Mouse (Mus musculus): ENCODE data around the gene Eid3.
A peak's percentile ranks its signal among the peaks of the same experiment; 100 is the strongest.

The Eid3 gene

DNA sequence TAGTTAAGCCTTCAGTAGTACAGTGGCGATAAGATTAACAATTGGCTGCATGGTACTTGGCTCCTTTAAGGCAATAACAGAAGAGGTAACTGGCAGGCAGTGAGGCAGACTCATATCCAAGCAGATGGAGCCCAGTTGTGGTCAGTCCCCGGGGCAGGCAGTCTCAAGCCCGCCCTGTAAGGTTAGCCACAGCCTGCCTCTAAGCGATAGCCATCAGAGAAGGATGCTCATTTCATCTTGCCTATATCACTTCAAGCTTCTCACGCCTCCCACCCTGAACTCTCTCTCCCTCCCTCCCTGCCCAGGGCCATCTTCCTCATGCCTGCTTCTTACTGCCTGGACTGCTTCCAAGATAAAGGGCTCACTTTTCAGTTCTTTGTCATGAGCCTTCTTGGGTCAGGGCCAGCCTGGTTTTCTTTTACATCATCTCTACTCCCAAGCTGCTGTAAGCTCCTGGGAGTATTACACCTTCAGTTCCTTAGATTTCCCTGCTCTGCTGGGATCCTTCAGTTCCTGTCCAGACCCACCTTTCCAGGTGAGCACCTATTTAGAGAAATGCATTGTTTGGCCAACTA, 3.2 kb upstream of the Eid3 start:
- no peak for DNase-seq (ENCODE audit: low spot score)

- no peak for DNase-seq (ENCODE audit: low spot score)
Observed at GRCm38 (mm10) chr10:82863827-82864226, 2.6 kb upstream of the Eid3 start.

GRCm38 (mm10) chr10:82866832-82867231, 406 bp downstream of the Eid3 start:
- no peak for DNase-seq (ENCODE audit: low spot score)

DNA sequence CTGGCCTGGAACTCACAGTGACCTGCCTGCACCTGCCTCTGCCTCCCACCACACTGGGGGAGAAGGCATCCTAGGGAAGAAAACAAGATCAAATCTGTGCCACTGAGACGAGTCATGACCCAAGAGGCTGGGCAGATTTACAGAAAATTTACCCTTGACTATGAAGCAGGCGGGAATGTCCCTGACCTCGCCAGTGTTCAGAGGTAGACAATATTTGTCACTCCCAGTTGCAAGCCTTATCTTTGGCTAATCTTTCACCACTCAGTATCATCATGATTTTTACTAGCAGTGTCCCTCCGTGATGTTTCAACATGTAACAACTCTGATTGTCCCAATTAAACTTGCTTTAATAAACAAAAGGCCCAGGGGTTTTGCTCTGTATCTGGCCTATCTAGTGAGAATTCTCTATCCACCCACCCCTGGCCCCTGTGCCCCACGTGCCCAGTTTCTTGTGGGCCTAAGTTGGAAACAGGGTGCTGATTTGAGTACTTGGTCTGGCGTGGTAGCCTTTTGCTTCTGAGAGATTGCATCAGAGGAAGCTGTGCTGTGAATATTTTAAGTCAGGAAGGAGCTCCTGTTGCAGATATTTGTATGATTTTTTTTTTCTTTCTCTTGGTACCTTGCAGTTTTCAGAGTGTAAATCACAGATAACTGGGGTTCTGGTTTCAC, 2.1 kb downstream of the Eid3 start:
- DNase-seq (ENCODE audit: low spot score): no peak

- DNase-seq (ENCODE audit: low spot score): no peak
Observed at GRCm38 (mm10) chr10:82875446-82875845, 9.0 kb downstream of the Eid3 start.

- no peak for DNase-seq (ENCODE audit: low spot score)
Observed at GRCm38 (mm10) chr10:82876076-82876796, 9.8 kb downstream of the Eid3 start.

DNA sequence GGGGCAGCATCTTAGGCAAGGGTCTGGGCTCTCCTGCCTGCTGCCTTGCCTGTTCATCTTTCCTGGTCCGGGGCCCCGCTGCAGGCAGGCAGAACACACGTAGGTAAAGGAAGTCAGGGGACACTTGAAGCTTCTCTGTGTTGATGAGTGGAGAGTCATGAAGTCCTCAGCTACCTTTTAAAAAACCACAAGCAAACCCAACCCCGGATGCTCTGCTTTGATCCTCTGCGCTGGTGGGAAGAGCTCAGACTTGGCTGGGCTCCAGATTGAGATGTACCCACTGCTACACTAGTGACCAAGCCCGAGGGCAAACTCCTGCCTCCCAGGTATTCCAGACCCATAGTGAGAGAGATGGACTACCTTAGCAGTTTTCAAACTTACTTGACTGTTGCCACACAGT, 20.9 kb downstream of the Eid3 start:
- no peak for DNase-seq (ENCODE audit: low spot score)

GRCm38 (mm10) chr10:82888576-82888975, 22.1 kb downstream of the Eid3 start:
- no peak for DNase-seq (ENCODE audit: low spot score)

DNA sequence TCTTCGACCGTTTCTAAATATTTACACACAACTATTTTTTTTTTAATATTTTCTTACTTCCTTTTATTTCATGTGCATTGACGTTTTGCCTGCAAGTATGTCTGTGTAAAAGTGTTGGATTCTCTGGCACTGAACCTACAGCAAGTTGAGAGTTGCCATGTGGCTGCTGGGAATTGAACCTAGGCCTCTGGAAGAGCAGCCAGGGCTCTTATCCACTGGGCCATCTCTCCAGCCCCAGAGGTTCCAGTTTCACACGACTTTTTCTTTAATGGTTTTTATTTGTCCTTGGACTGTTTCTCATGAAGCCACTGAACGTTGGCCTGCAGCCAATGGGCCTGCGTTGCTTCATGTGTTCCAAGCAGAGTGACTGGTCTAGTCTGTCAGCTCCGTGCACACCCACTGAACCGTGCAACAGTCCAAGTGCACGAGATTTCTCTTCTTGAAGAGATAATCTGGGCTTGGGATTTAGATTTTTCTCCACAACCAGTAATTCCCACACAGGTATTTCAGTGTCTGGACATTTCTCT, 23.1 kb downstream of the Eid3 start:
- peak; percentile 60 for DNase-seq (ENCODE audit: low spot score)

GRCm38 (mm10) chr10:82890936-82891335, 24.5 kb downstream of the Eid3 start:
- DNase-seq (ENCODE audit: low spot score): no peak

GRCm38 (mm10) chr10:82891427-82891826, 25.0 kb downstream of the Eid3 start:
- DNase-seq (ENCODE audit: low spot score): no peak

GRCm38 (mm10) chr10:82892442-82893055, 26.1 kb downstream of the Eid3 start:
- no peak for DNase-seq (ENCODE audit: low spot score)

DNA sequence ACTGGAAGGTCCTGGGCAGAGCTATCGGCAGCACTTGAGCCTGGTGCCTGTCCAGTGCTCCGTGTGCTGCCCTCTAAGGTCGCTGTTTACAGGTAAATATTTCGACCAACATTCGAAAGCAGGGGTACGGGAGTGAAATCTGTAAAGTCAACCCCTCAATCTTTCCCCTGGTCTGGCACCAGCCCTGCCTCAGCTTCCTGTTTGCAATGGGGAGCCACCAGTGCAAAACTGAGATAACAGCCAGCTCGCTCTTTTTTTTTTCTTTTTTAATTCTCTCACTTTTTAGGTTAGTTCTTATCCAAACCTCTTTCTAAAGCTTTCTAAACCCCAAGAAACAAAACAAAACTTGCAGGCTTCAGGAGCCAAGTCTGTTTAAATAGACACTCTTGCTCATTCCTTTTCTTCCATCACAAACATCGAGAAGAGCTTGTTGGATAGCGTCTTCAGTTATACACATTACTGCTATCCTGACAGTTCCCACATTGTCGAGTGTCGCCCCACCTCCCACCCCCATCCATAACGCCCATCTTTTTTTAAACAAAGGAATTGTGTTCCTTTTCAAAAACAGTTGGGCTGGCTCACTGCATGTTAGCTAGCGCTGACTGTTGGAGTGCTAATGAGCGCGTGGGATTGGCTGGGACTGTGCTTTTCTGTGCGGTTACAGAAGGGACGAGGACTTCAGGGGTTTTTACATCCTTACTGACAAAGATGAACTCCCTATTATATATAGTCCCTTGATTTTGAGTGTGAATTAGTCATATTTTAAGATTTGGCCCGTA, 27.6 kb downstream of the Eid3 start:
- DNase-seq (ENCODE audit: low spot score): no peak

- DNase-seq (ENCODE audit: low spot score): no peak
Observed at GRCm38 (mm10) chr10:82897936-82898335, 31.5 kb downstream of the Eid3 start.

- DNase-seq (ENCODE audit: low spot score): no peak
Observed at GRCm38 (mm10) chr10:82898893-82899292, 32.5 kb downstream of the Eid3 start.

DNA sequence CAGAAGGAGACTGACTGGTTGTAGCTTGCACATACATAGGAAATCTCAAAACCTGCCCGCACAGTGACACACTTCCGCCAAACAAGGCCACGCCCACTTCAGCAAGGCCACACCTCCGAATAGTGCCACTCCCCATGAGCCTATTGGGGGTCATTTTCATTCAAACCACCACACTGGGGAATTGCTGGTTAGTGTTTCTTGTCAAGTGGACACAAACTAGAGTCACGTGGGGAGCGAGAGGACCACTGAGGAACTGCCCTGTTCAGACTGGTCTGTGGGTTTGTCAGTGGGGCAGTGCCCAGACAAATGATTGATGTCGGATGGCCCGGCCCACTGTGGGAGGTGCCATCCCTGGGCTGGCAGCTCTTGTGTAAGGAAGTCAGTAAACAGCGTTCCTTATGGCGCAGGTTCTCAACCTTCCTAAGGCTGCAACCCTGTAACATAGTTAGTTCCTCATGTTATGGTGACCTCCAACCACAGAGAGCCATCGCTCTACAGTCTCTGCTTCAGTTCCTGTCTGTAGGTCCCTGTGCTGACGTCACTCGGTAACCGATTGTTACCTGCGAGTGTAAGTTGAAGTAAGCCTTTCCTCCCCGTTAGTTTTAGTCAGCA, 33.5 kb downstream of the Eid3 start:
- DNase-seq (ENCODE audit: low spot score): peak; percentile 40

GRCm38 (mm10) chr10:82900546-82900945, 34.1 kb downstream of the Eid3 start:
- DNase-seq (ENCODE audit: low spot score): peak; percentile 77

GRCm38 (mm10) chr10:82901436-82901835, 35.0 kb downstream of the Eid3 start:
- peak; percentile 87 for DNase-seq (ENCODE audit: low spot score)

- no peak for DNase-seq (ENCODE audit: low spot score)
Observed at GRCm38 (mm10) chr10:82908526-82908925, 42.1 kb downstream of the Eid3 start.

GRCm38 (mm10) chr10:82909382-82909781, 43.0 kb downstream of the Eid3 start:
- peak; percentile 57 for DNase-seq (ENCODE audit: low spot score)

DNA sequence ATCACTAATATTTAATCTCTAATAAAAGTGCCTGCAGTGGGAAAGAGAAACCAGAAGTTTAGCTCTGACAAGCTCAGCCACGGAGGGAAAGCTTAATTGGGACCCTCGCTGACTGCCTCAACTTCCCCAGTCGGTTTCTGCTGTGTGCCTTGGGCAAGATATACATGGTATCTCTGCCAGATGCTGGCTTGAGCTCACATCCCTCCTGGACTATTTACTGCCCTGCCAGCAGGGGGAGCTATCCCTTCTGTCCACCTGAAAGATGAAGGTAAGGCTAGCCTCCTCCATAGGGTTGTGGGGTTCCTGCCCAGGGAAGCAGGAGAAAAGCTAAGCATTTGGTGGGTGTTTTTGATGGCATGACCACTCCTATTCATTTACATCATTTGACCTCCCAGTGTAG, 43.8 kb downstream of the Eid3 start:
- no peak for DNase-seq (ENCODE audit: low spot score)
